Mouse (Mus musculus) v-Abl transformed pro-B cells (cell line): Measurements from ENCODE around the gene Tsku.

Experiments
- in situ Hi-C, 2 experiments: fragments of 400-800 bp; cut with MboI; formaldehyde crosslinking; loops; one replicate each; pipeline ENCODE4 v1.15.1; 2025; ENCODE audit not compliant: unreplicated experiment in 2 of 2

Gene Tsku

GRCm38 (mm10) chr7:98331932-98332331 lies 29.2 kb downstream of the Tsku start:
- in situ Hi-C loops, result no loop called here

GRCm38 (mm10) chr7:98330375-98331002 lies 30.6 kb downstream of the Tsku start:
- in situ Hi-C loops, result no loop called here

GRCm38 (mm10) chr7:98329651-98330374 lies 31.3 kb downstream of the Tsku start:
- in situ Hi-C loops, result no loop called here

GRCm38 (mm10) chr7:98328311-98328710 lies 32.8 kb downstream of the Tsku start:
- in situ Hi-C loops, result no loop called here

GRCm38 (mm10) chr7:98326051-98326450 lies 35.1 kb downstream of the Tsku start:
- in situ Hi-C loops, result no loop called here

GRCm38 (mm10) chr7:98324228-98324627 lies 36.9 kb downstream of the Tsku start:
- in situ Hi-C loops, result no loop called here

- in situ Hi-C loops, result no loop called here
These were observed 37.7 kb downstream of the Tsku start for GRCm38 (mm10) chr7:98323288-98324019.

GRCm38 (mm10) chr7:98322415-98322814 lies 38.7 kb downstream of the Tsku start:
- in situ Hi-C loops, result no loop called here

- in situ Hi-C loops, result no loop called here
These were observed 40.0 kb downstream of the Tsku start, which contains the start of gene Acer3 for GRCm38 (mm10) chr7:98321083-98321482. Acer3 (minus strand) TSS chr7:98321208.

- in situ Hi-C loops, result no loop called here
These were observed 41.0 kb downstream of the Tsku start for GRCm38 (mm10) chr7:98320006-98320556.

GRCm38 (mm10) chr7:98316568-98316967 lies 44.6 kb downstream of the Tsku start:
- in situ Hi-C loops, result no loop called here

- in situ Hi-C loops, result no loop called here
These were observed 46.0 kb downstream of the Tsku start for GRCm38 (mm10) chr7:98315087-98315486.

GRCm38 (mm10) chr7:98312185-98312920 lies 48.8 kb downstream of the Tsku start:
- in situ Hi-C loops, result no loop called here

- in situ Hi-C loops, result no loop called here
These were observed 50.9 kb downstream of the Tsku start for GRCm38 (mm10) chr7:98310266-98310665.

GRCm38 (mm10) chr7:98309219-98310030 lies 51.7 kb downstream of the Tsku start:
- in situ Hi-C loops, result no loop called here

- in situ Hi-C loops, result no loop called here
These were observed 52.4 kb downstream of the Tsku start for GRCm38 (mm10) chr7:98308607-98309218.

- in situ Hi-C loops, result no loop called here
These were observed 53.1 kb downstream of the Tsku start for GRCm38 (mm10) chr7:98307921-98308606.

- in situ Hi-C loops, result no loop called here
These were observed 53.7 kb downstream of the Tsku start for GRCm38 (mm10) chr7:98307411-98307810.
